Mouse (Mus musculus) midbrain, postnatal 0 days (tissue): ENCODE results near the gene Tmem150c. TPM values are rescaled to one million over a fixed set of nuclear protein-coding genes. Genes with fewer than 3 reads are reported as not detected.
A peak's percentile ranks its signal among the peaks of the same experiment; 100 is the strongest.

Experiments
- ATAC-seq: fragments of 200-750 bp; cut with Nextera tagmentation; 2 replicates; pipeline ENCODE4 v1.8.0; 2017; ENCODE audit warnings: moderate number of reproducible peaks, mild to moderate bottlenecking, moderate TSS enrichment, moderate library complexity; ENCODE audit not compliant: low FRiP score
- DNase-seq: peaks from one replicate; pipeline ENCODE4 v3.0.0-alpha.2; 2015; ENCODE audit warnings: low spot score
- H3K27ac ChIP-seq: fragments of 300-500 bp; sonication (generic); 2 replicates; pipeline ENCODE4 v1.5.1; 2014; ENCODE audit warnings: low read depth, mild to moderate bottlenecking, low read length, mixed read lengths
- H3K27me3 ChIP-seq: fragments of 300-500 bp; sonication (generic); 2 replicates; pipeline ENCODE4 v1.6.1; 2014; ENCODE audit warnings: low read length, control low read depth, mixed read lengths; ENCODE audit not compliant: insufficient read depth
- H3K36me3 ChIP-seq: fragments of 300-500 bp; sonication (generic); 2 replicates; pipeline ENCODE4 v1.6.1; 2014; ENCODE audit warnings: low read length, control low read depth, mixed read lengths; ENCODE audit not compliant: insufficient read depth
- H3K4me1 ChIP-seq: fragments of 300-500 bp; sonication (generic); 2 replicates; pipeline ENCODE4 v1.6.1; 2014; ENCODE audit warnings: mild to moderate bottlenecking, control low read depth, antibody characterized with exemption, low read length, mixed read lengths; ENCODE audit not compliant: insufficient read depth
- H3K4me2 ChIP-seq: fragments of 300-500 bp; sonication (generic); 2 replicates; pipeline ENCODE4 v1.6.1; 2014; ENCODE audit warnings: low read depth, mild to moderate bottlenecking, low read length, mixed read lengths; ENCODE audit not compliant: poor library complexity, severe bottlenecking
- H3K4me3 ChIP-seq: fragments of 300-500 bp; sonication (generic); 2 replicates; pipeline ENCODE4 v1.5.1; 2014; ENCODE audit warnings: low read depth, mild to moderate bottlenecking, low read length, moderate library complexity
- H3K9ac ChIP-seq: fragments of 300-500 bp; sonication (generic); replicated peaks from 2 replicates; pipeline ENCODE4 v1.6.1; 2014; ENCODE audit warnings: mild to moderate bottlenecking, low read length, moderate library complexity, mixed read lengths; ENCODE audit not compliant: poor library complexity, severe bottlenecking
- H3K9me3 ChIP-seq: fragments of 300-500 bp; sonication (generic); 2 replicates; pipeline ENCODE4 v1.6.1; 2016; ENCODE audit warnings: low read length, control low read depth
- CTCF ChIP-seq: IDR thresholded peaks from 2 replicates; pipeline ENCODE4 v1.5.1; 2016; ENCODE audit warnings: antibody characterized with exemption, mild to moderate bottlenecking
- WGBS: fragments of 180-500 bp; shearing (Covaris S2); extraction: QIAGEN DNeasy Blood & Tissue Kit; methylation state at CpG from one replicate; pipeline ENCODE4 v1.1.7; 2014; 5-methylcytosine and 5-hydroxymethylcytosine counted together
- polyA plus RNA-seq: library from polyadenylated mRNA; unstranded; fragments of >200 nt; fragmentation: Nextera tagmentation; extraction: Ambion mirVana; gene quantifications from 2 replicates; pipeline ENCODE4 v1.2.1, GENCODE M21; 2015
- total RNA-seq: library from RNA; depleted of rRNA; stranded (reverse); fragments of >200 nt; gene quantifications from 2 replicates; pipeline ENCODE4 v1.2.3, GENCODE M21; 2014

Tmem150c gene
- total and polyA plus RNA-seq, 2 experiments from 2014 or later, result 49.1 to 63.7 TPM

DNA sequence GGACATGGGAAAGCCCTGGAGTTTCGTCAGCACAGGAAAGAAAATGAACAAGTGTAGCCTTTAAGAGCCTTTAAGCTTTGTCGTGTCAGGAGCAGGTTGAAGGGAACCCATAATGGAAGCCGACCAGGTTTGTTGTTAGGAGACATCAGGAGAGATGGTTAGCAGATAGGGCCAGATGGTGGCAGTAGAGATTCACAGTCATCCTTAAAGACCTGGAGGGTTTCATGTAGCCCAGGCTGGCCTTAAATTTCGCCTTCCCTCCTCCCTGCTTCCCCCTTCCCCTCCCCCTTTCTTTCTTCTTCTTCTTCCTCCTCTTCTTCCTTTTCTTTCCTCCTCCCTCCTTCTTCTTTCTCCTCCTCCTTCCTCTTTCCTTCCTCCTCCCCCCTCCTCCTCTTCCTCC lies 85.0 kb downstream of the Tmem150c start:
- Histone ChIP-seq H3K27ac (no peak overlapping the region), H3K27me3 (no peaks in the 10 kb centered on the region), H3K4me1 (no peaks in the 10 kb centered on the region), H3K4me3 (no peak overlapping the region), H3K9ac (no peak overlapping the region), H3K9me3 (no peaks in the 10 kb centered on the region), H3K36me3 (0 out of 2 replicates have a peak, but pooled peaks cover 7% of the 10 kb centered on the region), H3K4me2 (no peak overlapping the region)
- peak; percentile 71 for TF ChIP-seq CTCF
- DNase-seq (peak; percentile 65), ATAC-seq (no peak)
- 54% methylated on average over 4 of the region's 4 CpGs for WGBS

DNA sequence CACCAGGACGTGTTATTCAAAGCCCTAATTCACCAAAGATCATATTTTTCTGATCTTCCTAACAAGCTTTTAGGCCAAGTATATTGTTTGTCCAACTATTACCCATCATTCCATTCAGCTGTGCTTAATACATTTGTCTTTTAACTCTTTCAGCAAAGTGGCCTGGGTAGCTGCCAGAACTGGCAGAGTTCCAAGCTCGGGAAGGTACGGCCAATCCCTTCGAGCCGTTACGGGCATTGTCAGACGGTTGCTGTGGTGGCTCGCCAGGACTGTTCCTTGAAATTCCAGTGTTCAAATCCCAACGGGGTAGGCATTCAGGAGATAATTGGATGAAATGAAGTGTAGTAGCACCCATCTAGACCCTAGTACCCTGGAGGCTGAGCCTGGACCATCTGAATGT lies 87.1 kb downstream of the Tmem150c start:
- ATAC-seq (no peak), DNase-seq (no peak)
- Histone ChIP-seq H3K27me3 (no peaks in the 10 kb centered on the region), H3K4me2 (no peak overlapping the region), H3K9ac (no peak overlapping the region), H3K4me1 (no peaks in the 10 kb centered on the region), H3K27ac (no peak overlapping the region), H3K9me3 (no peaks in the 10 kb centered on the region), H3K36me3 (peaks cover 15% of the 10 kb centered on the region), H3K4me3 (no peak overlapping the region)
- 41% methylated on average over 9 of the region's 9 CpGs for WGBS
- TF ChIP-seq CTCF, result no peak

- DNase-seq, result no peak
Observed at GRCm38 (mm10) chr5:100071541-100071940, 88.1 kb downstream of the Tmem150c start.

DNA sequence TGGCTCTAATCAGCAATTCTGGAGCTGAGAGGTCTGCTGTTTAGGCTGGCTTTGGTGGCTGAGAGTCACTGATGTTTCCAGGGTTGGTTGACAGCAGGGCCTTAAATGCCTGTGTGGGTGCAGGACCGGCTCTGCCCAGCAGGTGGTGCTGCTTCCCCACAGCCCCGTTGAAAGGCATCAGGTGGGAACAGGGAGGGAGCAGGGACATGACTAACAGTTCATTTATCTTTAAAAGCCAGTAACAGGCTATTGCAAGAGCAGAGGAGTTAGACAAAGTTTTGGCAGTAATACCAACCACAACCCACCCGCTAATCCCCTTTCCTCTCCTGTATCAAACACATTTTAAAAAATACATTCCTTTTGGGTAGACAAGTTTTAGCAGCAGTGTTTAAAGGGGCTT lies 89.4 kb downstream of the Tmem150c start:
- ATAC-seq (peak; percentile 48; the same call in 1 of the 2 replicates), DNase-seq (peak; percentile 74)
- Histone ChIP-seq H3K4me3 (no peak overlapping the region), H3K9ac (no peak overlapping the region), H3K36me3 (peaks cover 26% of the 10 kb centered on the region), H3K27me3 (no peaks in the 10 kb centered on the region), H3K9me3 (no peaks in the 10 kb centered on the region), H3K4me2 (no peak overlapping the region), H3K27ac (no peak overlapping the region), H3K4me1 (no peaks in the 10 kb centered on the region)
- WGBS, result 31% methylated on average over 3 of the region's 3 CpGs
- TF ChIP-seq CTCF, result peak; percentile 99

More at GRCm38 (mm10) chr5:100071541-100071940, 88.1 kb downstream of the Tmem150c start:
- Histone ChIP-seq H3K27ac (no peak overlapping the region), H3K4me2 (no peak overlapping the region), H3K9ac (no peak overlapping the region), H3K4me3 (no peak overlapping the region), H3K4me1 (no peaks in the 10 kb centered on the region), H3K27me3 (no peaks in the 10 kb centered on the region), H3K36me3 (peaks cover 21% of the 10 kb centered on the region), H3K9me3 (no peaks in the 10 kb centered on the region)
- WGBS, result 96% methylated on average over 5 of the region's 5 CpGs
- TF ChIP-seq CTCF, result peak; percentile 2; the same call in 1 of the 2 replicates
- ATAC-seq, result no peak

DNA sequence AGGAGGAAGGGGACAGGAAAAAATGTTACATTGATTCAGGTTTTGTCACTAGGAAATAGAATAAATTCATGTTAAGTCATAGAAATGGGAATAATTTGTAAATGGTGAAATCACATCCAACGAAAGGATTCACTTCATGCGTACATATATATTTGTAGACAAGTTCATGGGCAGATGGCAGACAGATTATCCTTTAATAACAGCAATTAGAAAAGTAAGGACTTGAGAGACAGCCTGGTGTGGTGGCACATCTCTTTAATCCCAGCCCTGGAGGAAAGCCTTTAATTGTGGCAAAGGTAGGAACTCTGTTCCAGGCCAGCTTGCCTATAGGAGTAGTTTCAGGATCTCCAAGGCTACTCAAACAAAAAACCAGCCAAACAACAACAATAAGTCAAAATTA lies 90.1 kb downstream of the Tmem150c start:
- peaks cover 27% of the 10 kb centered on the region for H3K36me3 ChIP-seq
- no peak overlapping the region for H3K27ac ChIP-seq
- H3K4me3 ChIP-seq, result no peak overlapping the region
- DNase-seq (no peak), ATAC-seq (no peak)
- H3K9me3 ChIP-seq, result no peaks in the 10 kb centered on the region
- WGBS, result 95% methylated on average over 2 of the region's 2 CpGs
- no peaks in the 10 kb centered on the region for H3K27me3 ChIP-seq
- no peak for TF ChIP-seq CTCF
- no peak overlapping the region for H3K4me2 ChIP-seq
- no peak overlapping the region for H3K9ac ChIP-seq
- no peaks in the 10 kb centered on the region for H3K4me1 ChIP-seq

DNA sequence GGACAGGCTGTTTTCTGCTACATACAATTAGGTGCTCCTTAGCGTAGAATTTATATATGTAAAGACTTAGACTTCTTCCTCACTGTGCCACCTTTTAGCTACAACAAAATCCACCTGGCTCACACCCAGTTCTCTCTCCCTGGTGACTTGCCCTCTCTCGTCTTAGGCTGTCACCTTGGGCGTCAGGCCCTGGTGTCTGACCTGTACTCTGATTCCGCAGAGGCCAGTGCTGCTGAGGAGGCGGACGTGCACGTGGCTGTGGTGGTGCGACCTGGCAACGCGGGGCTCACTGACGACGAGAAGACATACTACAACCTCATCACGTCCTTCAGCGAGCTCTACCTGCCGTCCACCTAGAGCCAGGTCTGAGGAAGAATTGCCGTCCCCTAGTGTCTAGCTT lies 92.0 kb downstream of the Tmem150c start:
- Histone ChIP-seq H3K27me3 (no peaks in the 10 kb centered on the region), H3K4me1 (no peaks in the 10 kb centered on the region), H3K4me3 (no peak overlapping the region), H3K36me3 (peaks cover 36% of the 10 kb centered on the region), H3K9ac (no peak overlapping the region), H3K9me3 (no peaks in the 10 kb centered on the region), H3K4me2 (no peak overlapping the region), H3K27ac (no peak overlapping the region)
- no peak for TF ChIP-seq CTCF
- ATAC-seq (no peak), DNase-seq (no peak)
- WGBS, result 92% methylated on average over 16 of the region's 16 CpGs
